Comparison of ENCODE assay signal across 8 mouse cellular contexts in genomic region chr14:31659501-31660181, GRCm38 (mm10). TPM values are rescaled to one million over a fixed set of nuclear protein-coding genes. Genes with fewer than 3 reads are reported as not detected.
A peak's percentile ranks its signal among the peaks of the same experiment; 100 is the strongest.
DNase-seq lines count a peak whose midpoint lies in the region; ATAC-seq lines count a peak whose summit lies in the region.

No protein-coding gene starts in this region.

- no peaks in the 10 kb centered on the region for H3K36me3 ChIP-seq in forebrain, embryonic 11.5 days (ENCODE audit: control insufficient read depth, insufficient read depth, low read length)
- H3K36me3 ChIP-seq in limb, embryonic 11.5 days (ENCODE audit: control insufficient read depth, insufficient read depth, low read length), result no peaks in the 10 kb centered on the region

- 65% methylated on average over 10 of the region's 10 CpGs for WGBS in forebrain, embryonic 11.5 days
- 51% methylated on average over 10 of the region's 10 CpGs for WGBS in limb, embryonic 11.5 days

- DNase-seq in adrenal gland, adult (ENCODE audit: inconsistent age in 2 of 2, low spot score in 1 of 2), result peak; percentile 73 to 88
- no peak for DNase-seq in adrenal gland, adult 18-20 months (ENCODE audit: low spot score in 2 of 2)
- peak; percentile 55 for DNase-seq in 3134 (ENCODE audit: extremely low read depth, insufficient read length, low spot score)
- DNase-seq in forebrain, embryonic 11.5 days (ENCODE audit: low spot score), result no peak
- peak; percentile 53 for DNase-seq in heart, postnatal 25 days (ENCODE audit: low spot score)
- DNase-seq in limb, embryonic 11.5 days (ENCODE audit: low spot score), result peak; percentile 21
- DNase-seq in urinary bladder, postnatal 10 days (ENCODE audit: low spot score), result no peak

- peak overlapping the region; percentile 32; the same call in 1 of the 2 replicates for H3K27ac ChIP-seq in forebrain, embryonic 11.5 days (ENCODE audit: low read depth, low read length)
- H3K27ac ChIP-seq in limb, embryonic 11.5 days (replicated peaks; ENCODE audit: low read depth, low read length), result peak overlapping the region; percentile 57

- no peak overlapping the region for H3K9ac ChIP-seq in forebrain, embryonic 11.5 days (ENCODE audit: low read length)
- no peak overlapping the region for H3K9ac ChIP-seq in limb, embryonic 11.5 days (ENCODE audit: low read length)

- H3K9me3 ChIP-seq in forebrain, embryonic 11.5 days (ENCODE audit: control insufficient read depth, low read length), result no peaks in the 10 kb centered on the region
- no peaks in the 10 kb centered on the region for H3K9me3 ChIP-seq in limb, embryonic 11.5 days (ENCODE audit: control insufficient read depth, low read length)

- H3K4me3 ChIP-seq in forebrain, embryonic 11.5 days (ENCODE audit: low read depth, low read length), result no peak overlapping the region
- no peak overlapping the region for H3K4me3 ChIP-seq in limb, embryonic 11.5 days (ENCODE audit: low read depth, low read length)

- H3K4me2 ChIP-seq in forebrain, embryonic 11.5 days (ENCODE audit: low read depth, low read length, severe bottlenecking), result no peak overlapping the region
- no peak overlapping the region for H3K4me2 ChIP-seq in limb, embryonic 11.5 days (ENCODE audit: low read depth, severe bottlenecking)

- no peak for ATAC-seq in forebrain, embryonic 11.5 days (replicated peaks; ENCODE audit: low FRiP score)
- ATAC-seq in limb, embryonic 11.5 days (ENCODE audit: insufficient number of reproducible peaks, low FRiP score, low TSS enrichment, low read depth), result no peak
- ATAC-seq in CD4-positive, CD25-positive, alpha-beta regulatory T cell, adult 4 months, result no peak

- peaks cover 15% of the 10 kb centered on the region for H3K4me1 ChIP-seq in forebrain, embryonic 11.5 days (replicated peaks; ENCODE audit: control insufficient read depth, insufficient read depth, low read length)
- peaks cover 28% of the 10 kb centered on the region for H3K4me1 ChIP-seq in limb, embryonic 11.5 days (ENCODE audit: control insufficient read depth, insufficient read depth, low read length)

- intact Hi-C loops in heart, postnatal 25 days (cut with DNase I), result loop anchor here (5.0 kb wide), 4 partner anchors 68 to 418 kb away; no protein-coding TSS in a partner anchor

- no peaks in the 10 kb centered on the region for H3K27me3 ChIP-seq in forebrain, embryonic 11.5 days (ENCODE audit: control insufficient read depth, insufficient read depth, low read length)
- H3K27me3 ChIP-seq in limb, embryonic 11.5 days (ENCODE audit: control insufficient read depth, insufficient read depth, low read length), result no peaks in the 10 kb centered on the region

RNA-seq across cellular contexts. Expression of gene Hacl1, which starts 18.6 kb away (rescaled TPM):
- total RNA-seq in adrenal gland, adult 18-20 months (2021), result 10 to 100 TPM; 46.3 to 46.8 TPM
- 6.9 and 9.4 TPM in 2 replicates for polyA plus RNA-seq in forebrain, embryonic 11.5 days (2014; fragmentation: Nextera tagmentation; extraction: Ambion mirVana)
- 10 to 100 TPM in 1 of 2 experiments, 1 to 10 TPM in 1; 5.7 to 13.6 TPM for total RNA-seq in heart, postnatal 25 days (2021)
- polyA plus RNA-seq in limb, embryonic 11.5 days (2014; fragmentation: Nextera tagmentation; extraction: Ambion mirVana), result 6.5 and 10.9 TPM in 2 replicates
- 10 to 100 TPM; 33.3 to 37.9 TPM for polyA plus RNA-seq in CD4-positive, CD25-positive, alpha-beta regulatory T cell, adult 4 months (2017; shearing (Covaris generic))

RNA-seq across cellular contexts. Expression of gene Btd, which starts 18.8 kb away (rescaled TPM):
- 10 to 100 TPM; 41.3 to 57.0 TPM for total RNA-seq in adrenal gland, adult 18-20 months (2021)
- 13.4 and 13.5 TPM in 2 replicates for polyA plus RNA-seq in forebrain, embryonic 11.5 days (2014; fragmentation: Nextera tagmentation; extraction: Ambion mirVana)
- 10 to 100 TPM in 1 of 2 experiments, 1 to 10 TPM in 1; 9.1 to 10.4 TPM for total RNA-seq in heart, postnatal 25 days (2021)
- polyA plus RNA-seq in limb, embryonic 11.5 days (2014; fragmentation: Nextera tagmentation; extraction: Ambion mirVana), result 18.1 and 18.9 TPM in 2 replicates
- 10 to 100 TPM; 27.1 to 29.5 TPM for polyA plus RNA-seq in CD4-positive, CD25-positive, alpha-beta regulatory T cell, adult 4 months (2017; shearing (Covaris generic))

RNA-seq across cellular contexts. Expression of gene Gm49387, which starts 19.0 kb away (rescaled TPM):
- not detected for total RNA-seq in adrenal gland, adult 18-20 months (2021)
- polyA plus RNA-seq in forebrain, embryonic 11.5 days (2014; fragmentation: Nextera tagmentation; extraction: Ambion mirVana), result not detected in 2 replicates
- 1 to 10 TPM in 1 of 2 experiments, under 1 TPM in 1; 0.47 to 1.5 TPM for total RNA-seq in heart, postnatal 25 days (2021)
- 1.0 and 1.6 TPM in 2 replicates for polyA plus RNA-seq in limb, embryonic 11.5 days (2014; fragmentation: Nextera tagmentation; extraction: Ambion mirVana)
- polyA plus RNA-seq in CD4-positive, CD25-positive, alpha-beta regulatory T cell, adult 4 months (2017; shearing (Covaris generic)), result under 1 TPM in 1 of 2 experiments, not detected in 1; 0.62 TPM

Comparison
In these comparisons a context has a peak if more than half of its experiments do, and no peak if none do; other contexts are left out.
1. DNase-seq: peak in adrenal gland, adult (2 of 2), 3134 (single experiment), heart, postnatal 25 days (single experiment) and limb, embryonic 11.5 days (single experiment); none in adrenal gland, adult 18-20 months (0 of 2), forebrain, embryonic 11.5 days (single experiment) and urinary bladder, postnatal 10 days (single experiment).